Mouse (Mus musculus): ENCODE results near the gene Mlst8. TPM values are rescaled to one million over a fixed set of nuclear protein-coding genes. Genes with fewer than 3 reads are reported as not detected.
A peak's percentile ranks its signal among the peaks of the same experiment; 100 is the strongest.

The Mlst8 gene
- polyA plus RNA-seq, 1 experiment: 37.8 TPM

DNA sequence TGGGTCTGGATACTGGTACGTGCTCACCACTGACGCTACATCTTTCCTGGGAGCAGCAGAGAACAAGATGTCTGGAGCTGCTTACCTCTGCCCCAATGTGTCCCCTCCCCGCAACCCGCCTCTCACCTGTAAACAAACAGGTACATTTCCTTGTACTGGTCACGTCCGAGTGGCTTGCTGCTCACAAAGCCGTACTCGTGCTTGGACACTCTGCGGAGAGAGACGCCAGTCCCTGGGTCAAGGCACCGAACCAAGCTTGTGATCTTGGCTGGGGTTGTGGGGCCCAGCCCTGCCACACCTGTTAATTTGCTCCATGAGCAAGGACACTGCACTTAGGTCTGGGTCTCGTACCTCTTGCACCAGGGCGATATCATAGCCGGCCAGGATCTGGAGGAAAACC is 36.8 kb downstream of the Mlst8 start:
- TF ChIP-seq CTCF (IDR thresholded peaks at IDR 0.05; ENCODE audit: extremely low read depth, insufficient read depth, insufficient read length, insufficient replicate concordance): no peak
- no peak for TF ChIP-seq POLR2A (IDR thresholded peaks at IDR 0.05; ENCODE audit: low read depth, low read length)
- peaks cover 45% of the 10 kb centered on the region for H3K36me3 ChIP-seq (ENCODE audit: control insufficient read depth, insufficient read depth, low read length)

DNA sequence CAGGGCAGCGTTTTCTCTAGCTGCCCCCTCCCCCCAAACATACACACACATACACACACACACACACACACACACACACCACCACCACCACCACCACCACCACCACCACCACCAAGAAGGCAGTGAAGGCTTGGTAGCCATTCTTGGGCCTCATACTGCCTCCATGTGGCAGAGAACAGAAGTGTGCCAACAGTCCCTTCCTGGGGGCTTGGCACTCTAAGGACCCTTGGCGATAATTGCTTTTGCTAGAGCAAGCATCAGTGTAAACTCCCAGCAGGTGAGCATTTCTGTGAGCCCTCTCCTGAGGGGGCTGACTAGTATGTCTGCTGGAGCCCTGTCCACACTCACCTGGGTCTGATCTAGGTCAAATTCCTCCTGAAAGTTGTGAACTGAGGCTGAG is 37.7 kb downstream of the Mlst8 start:
- no peaks in the 10 kb centered on the region for H3K27me3 ChIP-seq (ENCODE audit: control insufficient read depth, insufficient read depth, low read length)
- peaks cover 36% of the 10 kb centered on the region for H3K36me3 ChIP-seq (ENCODE audit: control insufficient read depth, insufficient read depth, low read length)
- H3K4me3 ChIP-seq (ENCODE audit: extremely low read depth, insufficient read depth, insufficient read length): no peak overlapping the region
- no peak for TF ChIP-seq CTCF (IDR thresholded peaks at IDR 0.05; ENCODE audit: extremely low read depth, insufficient read depth, insufficient read length, insufficient replicate concordance)
- no peak for TF ChIP-seq POLR2A (IDR thresholded peaks at IDR 0.05; ENCODE audit: low read depth, low read length)
- H3K4me1 ChIP-seq (ENCODE audit: control insufficient read depth, insufficient read depth, insufficient read length): no peaks in the 10 kb centered on the region
- WGBS: 66% methylated on average over 2 of the region's 2 CpGs
- H3K27ac ChIP-seq (ENCODE audit: insufficient read depth, low read length): no peak overlapping the region
- DNase-seq (ENCODE audit: low read depth in 1 of 2, low spot score in 2 of 2): no peak

More for the DNA sequence above, 36.8 kb downstream of the Mlst8 start:
- no peaks in the 10 kb centered on the region for H3K27me3 ChIP-seq (ENCODE audit: control insufficient read depth, insufficient read depth, low read length)
- no peak for DNase-seq (ENCODE audit: low read depth in 1 of 2, low spot score in 2 of 2)
- 96% methylated on average over 14 of the region's 14 CpGs for WGBS
- H3K4me1 ChIP-seq (ENCODE audit: control insufficient read depth, insufficient read depth, insufficient read length): no peaks in the 10 kb centered on the region
- H3K27ac ChIP-seq (ENCODE audit: insufficient read depth, low read length): no peak overlapping the region
- no peak overlapping the region for H3K4me3 ChIP-seq (ENCODE audit: extremely low read depth, insufficient read depth, insufficient read length)

DNA sequence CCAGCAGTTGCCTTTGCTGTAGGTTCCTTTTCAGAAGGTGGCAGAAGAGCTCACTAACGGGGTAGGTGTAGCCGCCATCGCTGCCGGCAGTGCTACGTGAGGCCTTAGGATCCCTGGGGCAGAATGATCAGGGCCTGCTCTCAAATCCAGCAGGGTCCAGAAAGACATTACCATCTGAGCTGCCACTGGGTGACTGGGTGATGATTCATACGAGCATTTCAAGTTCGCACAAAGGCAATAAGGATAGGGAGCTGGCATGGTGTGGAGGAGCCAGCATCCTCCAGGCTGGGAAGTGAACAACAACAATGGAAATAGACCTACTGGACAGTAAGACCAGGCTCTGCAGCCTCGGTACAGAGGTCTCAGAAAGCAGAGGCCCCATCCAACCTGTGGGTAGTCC is 38.5 kb downstream of the Mlst8 start:
- Histone ChIP-seq H3K4me3 (ENCODE audit: extremely low read depth, insufficient read depth, insufficient read length) (no peak overlapping the region), H3K36me3 (ENCODE audit: control insufficient read depth, insufficient read depth, low read length) (peaks cover 29% of the 10 kb centered on the region), H3K4me1 (ENCODE audit: control insufficient read depth, insufficient read depth, insufficient read length) (no peaks in the 10 kb centered on the region), H3K27ac (ENCODE audit: insufficient read depth, low read length) (no peak overlapping the region), H3K27me3 (ENCODE audit: control insufficient read depth, insufficient read depth, low read length) (no peaks in the 10 kb centered on the region)
- TF ChIP-seq POLR2A (IDR thresholded peaks at IDR 0.05; ENCODE audit: low read depth, low read length): no peak
- no peak for TF ChIP-seq CTCF (IDR thresholded peaks at IDR 0.05; ENCODE audit: extremely low read depth, insufficient read depth, insufficient read length, insufficient replicate concordance)
- no peak for DNase-seq (ENCODE audit: low read depth in 1 of 2, low spot score in 2 of 2)
- 96% methylated on average over 8 of the region's 8 CpGs for WGBS

DNA sequence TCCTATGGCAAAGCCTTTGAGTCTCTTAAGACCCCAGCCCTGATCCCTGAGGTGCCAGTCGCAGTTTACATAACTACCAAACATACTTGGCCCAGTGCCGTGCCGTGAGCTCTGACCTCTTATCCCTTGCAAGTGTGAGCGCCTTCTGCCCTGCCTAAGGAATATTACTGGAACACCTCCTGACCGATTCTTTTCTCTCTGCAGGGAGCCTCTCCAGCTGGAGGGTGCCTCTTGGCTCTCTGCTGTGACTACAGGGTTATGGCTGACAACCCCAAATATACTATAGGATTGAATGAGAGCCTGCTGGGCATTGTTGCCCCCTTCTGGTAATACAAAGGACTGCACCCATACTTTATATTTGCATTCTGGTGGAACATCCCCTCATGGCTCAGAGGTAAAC is 41.9 kb downstream of the Mlst8 start:
- no peak overlapping the region for H3K27ac ChIP-seq (ENCODE audit: insufficient read depth, low read length)
- H3K36me3 ChIP-seq (ENCODE audit: control insufficient read depth, insufficient read depth, low read length): peaks cover 15% of the 10 kb centered on the region
- DNase-seq (ENCODE audit: low read depth in 1 of 2, low spot score in 2 of 2): peak in 1 of 2 experiments; percentile 29
- TF ChIP-seq CTCF (IDR thresholded peaks at IDR 0.05; ENCODE audit: extremely low read depth, insufficient read depth, insufficient read length, insufficient replicate concordance) (peak; percentile 39; the same call in 1 of the 2 replicates), POLR2A (IDR thresholded peaks at IDR 0.05; ENCODE audit: low read depth, low read length) (no peak)
- H3K4me1 ChIP-seq (ENCODE audit: control insufficient read depth, insufficient read depth, insufficient read length): no peaks in the 10 kb centered on the region
- no peak overlapping the region for H3K4me3 ChIP-seq (ENCODE audit: extremely low read depth, insufficient read depth, insufficient read length)
- H3K27me3 ChIP-seq (ENCODE audit: control insufficient read depth, insufficient read depth, low read length): no peaks in the 10 kb centered on the region
- WGBS: 85% methylated on average over 5 of the region's 5 CpGs

DNA sequence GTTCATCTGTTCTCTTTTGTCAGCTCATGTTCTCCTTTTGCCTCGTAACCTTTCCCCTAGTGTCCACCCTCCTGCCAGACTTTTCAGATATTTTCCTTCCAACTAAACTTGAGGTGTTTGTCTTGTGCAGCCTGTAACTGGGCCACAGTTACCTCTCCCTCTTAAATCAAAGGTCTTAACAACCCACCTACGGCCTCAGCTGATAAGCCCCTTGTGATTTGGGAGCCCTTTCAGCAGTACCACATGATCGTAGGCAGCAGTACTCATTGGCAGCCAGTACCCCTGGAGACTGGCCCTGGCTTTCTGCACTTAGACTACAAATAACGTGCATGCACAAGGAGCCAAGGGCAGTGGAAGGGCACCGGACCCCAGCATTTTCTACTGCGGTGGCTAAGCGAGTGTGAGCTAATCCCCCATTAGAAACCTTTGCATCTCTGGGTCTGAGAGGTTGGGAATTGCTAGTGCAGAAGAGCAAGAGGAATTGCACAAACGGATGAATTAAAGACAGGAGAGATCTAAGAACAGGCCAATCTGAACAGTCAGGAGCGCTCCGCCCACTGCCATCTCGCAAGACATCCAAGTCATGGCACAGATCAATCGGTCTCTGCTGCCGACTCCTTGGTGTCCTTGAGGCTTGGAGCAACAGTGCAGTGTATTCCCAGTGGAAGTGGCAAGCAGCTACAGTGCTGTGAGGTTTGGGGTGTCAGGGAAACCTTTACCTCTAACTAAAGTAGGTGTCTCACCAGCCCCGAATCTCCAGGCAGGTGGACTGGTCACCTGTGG is 49.5 kb downstream of the Mlst8 start:
- peaks cover 4% of the 10 kb centered on the region; the same call in 1 of the 2 replicates for H3K4me1 ChIP-seq (ENCODE audit: control insufficient read depth, insufficient read depth, insufficient read length)
- 94% methylated on average over 14 of the region's 14 CpGs for WGBS
- H3K27ac ChIP-seq (ENCODE audit: insufficient read depth, low read length): no peak overlapping the region
- no peak for TF ChIP-seq POLR2A (IDR thresholded peaks at IDR 0.05; ENCODE audit: low read depth, low read length)
- TF ChIP-seq CTCF (IDR thresholded peaks at IDR 0.05; ENCODE audit: extremely low read depth, insufficient read depth, insufficient read length, insufficient replicate concordance): no peak
- DNase-seq (ENCODE audit: low read depth in 1 of 2, low spot score in 2 of 2): no peak
- no peak overlapping the region for H3K4me3 ChIP-seq (ENCODE audit: extremely low read depth, insufficient read depth, insufficient read length)
- H3K36me3 ChIP-seq (ENCODE audit: control insufficient read depth, insufficient read depth, low read length): peaks cover 3% of the 10 kb centered on the region
- no peaks in the 10 kb centered on the region for H3K27me3 ChIP-seq (ENCODE audit: control insufficient read depth, insufficient read depth, low read length)

DNA sequence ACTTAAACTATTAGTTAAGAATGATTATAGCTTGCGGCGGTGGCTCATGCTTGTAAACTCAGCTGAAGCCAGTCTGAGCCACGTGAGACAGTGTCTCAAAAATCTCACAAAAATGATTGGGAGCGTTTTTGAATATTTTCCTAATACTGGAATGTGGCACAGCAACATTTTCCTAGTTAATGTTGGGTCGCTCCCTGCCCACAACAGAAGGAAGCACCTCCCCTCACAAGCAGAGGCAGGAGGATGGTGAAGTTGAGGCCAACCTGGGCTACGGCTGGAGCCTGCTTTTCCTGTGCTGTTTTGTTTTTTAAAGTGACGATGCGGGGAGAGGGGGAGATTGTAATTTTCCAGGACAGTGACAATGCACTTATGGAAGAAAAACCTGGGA is 51.7 kb downstream of the Mlst8 start:
- WGBS: 11% methylated on average over 8 of the region's 8 CpGs
- H3K36me3 ChIP-seq (ENCODE audit: control insufficient read depth, insufficient read depth, low read length): peaks cover 17% of the 10 kb centered on the region
- DNase-seq (ENCODE audit: low read depth in 1 of 2, low spot score in 2 of 2): no peak
- no peaks in the 10 kb centered on the region for H3K27me3 ChIP-seq (ENCODE audit: control insufficient read depth, insufficient read depth, low read length)
- no peak overlapping the region for H3K27ac ChIP-seq (ENCODE audit: insufficient read depth, low read length)
- peak overlapping the region; percentile 78 for H3K4me3 ChIP-seq (ENCODE audit: extremely low read depth, insufficient read depth, insufficient read length)
- TF ChIP-seq CTCF (IDR thresholded peaks at IDR 0.05; ENCODE audit: extremely low read depth, insufficient read depth, insufficient read length, insufficient replicate concordance) (no peak), POLR2A (IDR thresholded peaks at IDR 0.05; ENCODE audit: low read depth, low read length) (no peak)
- peaks cover 4% of the 10 kb centered on the region; the same call in 1 of the 2 replicates for H3K4me1 ChIP-seq (ENCODE audit: control insufficient read depth, insufficient read depth, insufficient read length)

Measured in spleen, adult 2 months (tissue).